Mouse (Mus musculus): ENCODE data around the gene Cdh23. TPM values are rescaled to one million over a fixed set of nuclear protein-coding genes. Genes with fewer than 3 reads are reported as not detected.

The Cdh23 gene
- polyA plus RNA-seq, 1 experiment from 2014 or later = 0.50 TPM

GRCm38 (mm10) chr10:60481381-60481780 lies 214.9 kb downstream of the Cdh23 start:
- no peak for ATAC-seq (ENCODE audit: low FRiP score, low TSS enrichment)
- peaks cover 6% of the 10 kb centered on the region; the same call in 1 of the 2 replicates for H3K9me3 ChIP-seq (ENCODE audit: low read length)
- H3K36me3 ChIP-seq (ENCODE audit: insufficient read depth, low read length) = no peaks in the 10 kb centered on the region
- H3K4me3 ChIP-seq (ENCODE audit: low read length) = no peak overlapping the region
- no peak overlapping the region for H3K9ac ChIP-seq (replicated peaks; ENCODE audit: low read length)
- no peak overlapping the region for H3K27ac ChIP-seq (ENCODE audit: low read length)
- H3K4me1 ChIP-seq (ENCODE audit: insufficient read depth, low read length) = no peaks in the 10 kb centered on the region
- no peak overlapping the region for H3K4me2 ChIP-seq (replicated peaks; ENCODE audit: low read depth, low read length)
- WGBS = 91% methylated on average over 6 of the region's 6 CpGs
- H3K27me3 ChIP-seq (ENCODE audit: insufficient read depth, low read length) = no peaks in the 10 kb centered on the region

- Histone ChIP-seq H3K4me2 (replicated peaks; ENCODE audit: low read depth, low read length) (no peak overlapping the region), H3K4me3 (ENCODE audit: low read length) (no peak overlapping the region), H3K4me1 (ENCODE audit: insufficient read depth, low read length) (no peaks in the 10 kb centered on the region), H3K9ac (replicated peaks; ENCODE audit: low read length) (no peak overlapping the region), H3K36me3 (ENCODE audit: insufficient read depth, low read length) (no peaks in the 10 kb centered on the region), H3K27ac (ENCODE audit: low read length) (no peak overlapping the region), H3K9me3 (ENCODE audit: low read length) (no peaks in the 10 kb centered on the region), H3K27me3 (ENCODE audit: insufficient read depth, low read length) (no peaks in the 10 kb centered on the region)
- ATAC-seq (ENCODE audit: low FRiP score, low TSS enrichment) = no peak
- 52% methylated on average over 5 of the region's 5 CpGs for WGBS
Observed at GRCm38 (mm10) chr10:60474549-60474948, 221.7 kb downstream of the Cdh23 start.

- no peak overlapping the region for H3K4me2 ChIP-seq (replicated peaks; ENCODE audit: low read depth, low read length)
- no peaks in the 10 kb centered on the region for H3K36me3 ChIP-seq (ENCODE audit: insufficient read depth, low read length)
- no peak overlapping the region for H3K4me3 ChIP-seq (ENCODE audit: low read length)
- H3K4me1 ChIP-seq (ENCODE audit: insufficient read depth, low read length) = no peaks in the 10 kb centered on the region
- ATAC-seq (ENCODE audit: low FRiP score, low TSS enrichment) = no peak
- H3K9ac ChIP-seq (replicated peaks; ENCODE audit: low read length) = no peak overlapping the region
- no peaks in the 10 kb centered on the region for H3K9me3 ChIP-seq (ENCODE audit: low read length)
- H3K27me3 ChIP-seq (ENCODE audit: insufficient read depth, low read length) = no peaks in the 10 kb centered on the region
- WGBS = 52% methylated on average over 9 of the region's 9 CpGs
- no peak overlapping the region for H3K27ac ChIP-seq (ENCODE audit: low read length)
Observed at GRCm38 (mm10) chr10:60473782-60474322, 222.4 kb downstream of the Cdh23 start.

GRCm38 (mm10) chr10:60467752-60468151 lies 228.5 kb downstream of the Cdh23 start:
- H3K4me1 ChIP-seq (ENCODE audit: insufficient read depth, low read length) = peaks cover 3% of the 10 kb centered on the region; the same call in 1 of the 2 replicates
- no peak overlapping the region for H3K27ac ChIP-seq (ENCODE audit: low read length)
- ATAC-seq (ENCODE audit: low FRiP score, low TSS enrichment) = peak; percentile 91

GRCm38 (mm10) chr10:60463953-60464647 lies 232.2 kb downstream of the Cdh23 start:
- no peak overlapping the region for H3K4me2 ChIP-seq (replicated peaks; ENCODE audit: low read depth, low read length)
- no peak overlapping the region for H3K9ac ChIP-seq (replicated peaks; ENCODE audit: low read length)
- 46% methylated on average over 13 of the region's 13 CpGs for WGBS
- no peak overlapping the region for H3K27ac ChIP-seq (ENCODE audit: low read length)
- no peak for ATAC-seq (ENCODE audit: low FRiP score, low TSS enrichment)
- H3K9me3 ChIP-seq (ENCODE audit: low read length) = no peaks in the 10 kb centered on the region
- peaks cover 5% of the 10 kb centered on the region; the same call in 1 of the 2 replicates for H3K4me1 ChIP-seq (ENCODE audit: insufficient read depth, low read length)
- H3K36me3 ChIP-seq (ENCODE audit: insufficient read depth, low read length) = no peaks in the 10 kb centered on the region
- H3K4me3 ChIP-seq (ENCODE audit: low read length) = no peak overlapping the region
- no peaks in the 10 kb centered on the region for H3K27me3 ChIP-seq (ENCODE audit: insufficient read depth, low read length)

More at GRCm38 (mm10) chr10:60467752-60468151, 228.5 kb downstream of the Cdh23 start:
- Histone ChIP-seq H3K4me3 (ENCODE audit: low read length) (no peak overlapping the region), H3K4me2 (replicated peaks; ENCODE audit: low read depth, low read length) (no peak overlapping the region), H3K9me3 (ENCODE audit: low read length) (no peaks in the 10 kb centered on the region), H3K36me3 (ENCODE audit: insufficient read depth, low read length) (no peaks in the 10 kb centered on the region), H3K9ac (replicated peaks; ENCODE audit: low read length) (no peak overlapping the region), H3K27me3 (ENCODE audit: insufficient read depth, low read length) (no peaks in the 10 kb centered on the region)
- WGBS = 14% methylated on average over 4 of the region's 4 CpGs

GRCm38 (mm10) chr10:60456662-60457397 lies 239.5 kb downstream of the Cdh23 start:
- 25% methylated on average over 8 of the region's 8 CpGs for WGBS
- Histone ChIP-seq H3K4me1 (ENCODE audit: insufficient read depth, low read length) (no peaks in the 10 kb centered on the region; the same call in 1 of the 2 replicates), H3K4me3 (ENCODE audit: low read length) (no peak overlapping the region), H3K9me3 (ENCODE audit: low read length) (no peaks in the 10 kb centered on the region), H3K9ac (replicated peaks; ENCODE audit: low read length) (no peak overlapping the region), H3K4me2 (replicated peaks; ENCODE audit: low read depth, low read length) (no peak overlapping the region), H3K27ac (ENCODE audit: low read length) (no peak overlapping the region), H3K36me3 (ENCODE audit: insufficient read depth, low read length) (no peaks in the 10 kb centered on the region), H3K27me3 (ENCODE audit: insufficient read depth, low read length) (no peaks in the 10 kb centered on the region)
- ATAC-seq (ENCODE audit: low FRiP score, low TSS enrichment) = no peak

- Histone ChIP-seq H3K9ac (replicated peaks; ENCODE audit: low read length) (no peak overlapping the region), H3K9me3 (ENCODE audit: low read length) (no peaks in the 10 kb centered on the region), H3K4me1 (ENCODE audit: insufficient read depth, low read length) (no peaks in the 10 kb centered on the region; the same call in 1 of the 2 replicates), H3K36me3 (ENCODE audit: insufficient read depth, low read length) (no peaks in the 10 kb centered on the region), H3K4me2 (replicated peaks; ENCODE audit: low read depth, low read length) (no peak overlapping the region), H3K4me3 (ENCODE audit: low read length) (no peak overlapping the region), H3K27ac (ENCODE audit: low read length) (no peak overlapping the region), H3K27me3 (ENCODE audit: insufficient read depth, low read length) (no peaks in the 10 kb centered on the region)
- ATAC-seq (ENCODE audit: low FRiP score, low TSS enrichment) = no peak
- WGBS = 71% methylated on average over 8 of the region's 8 CpGs
Observed at GRCm38 (mm10) chr10:60455193-60455592, 241.1 kb downstream of the Cdh23 start.

GRCm38 (mm10) chr10:60447186-60447585 lies 249.1 kb downstream of the Cdh23 start:
- 83% methylated on average over 12 of the region's 12 CpGs for WGBS
- no peaks in the 10 kb centered on the region for H3K4me1 ChIP-seq (ENCODE audit: insufficient read depth, low read length)
- H3K4me2 ChIP-seq (replicated peaks; ENCODE audit: low read depth, low read length) = no peak overlapping the region
- no peak overlapping the region for H3K9ac ChIP-seq (replicated peaks; ENCODE audit: low read length)
- no peaks in the 10 kb centered on the region for H3K27me3 ChIP-seq (ENCODE audit: insufficient read depth, low read length)
- no peak overlapping the region for H3K27ac ChIP-seq (ENCODE audit: low read length)
- no peaks in the 10 kb centered on the region for H3K9me3 ChIP-seq (ENCODE audit: low read length)
- H3K36me3 ChIP-seq (ENCODE audit: insufficient read depth, low read length) = no peaks in the 10 kb centered on the region
- no peak for ATAC-seq (ENCODE audit: low FRiP score, low TSS enrichment)
- no peak overlapping the region for H3K4me3 ChIP-seq (ENCODE audit: low read length)

GRCm38 (mm10) chr10:60445031-60445593 lies 251.2 kb downstream of the Cdh23 start:
- H3K27me3 ChIP-seq (ENCODE audit: insufficient read depth, low read length) = no peaks in the 10 kb centered on the region
- H3K36me3 ChIP-seq (ENCODE audit: insufficient read depth, low read length) = no peaks in the 10 kb centered on the region
- 56% methylated on average over 8 of the region's 8 CpGs for WGBS
- H3K4me2 ChIP-seq (replicated peaks; ENCODE audit: low read depth, low read length) = no peak overlapping the region
- no peaks in the 10 kb centered on the region for H3K4me1 ChIP-seq (ENCODE audit: insufficient read depth, low read length)
- peak; percentile 92 for ATAC-seq (ENCODE audit: low FRiP score, low TSS enrichment)
- no peak overlapping the region for H3K9ac ChIP-seq (replicated peaks; ENCODE audit: low read length)
- H3K4me3 ChIP-seq (ENCODE audit: low read length) = no peak overlapping the region
- no peaks in the 10 kb centered on the region for H3K9me3 ChIP-seq (ENCODE audit: low read length)
- no peak overlapping the region for H3K27ac ChIP-seq (ENCODE audit: low read length)
